Mouse (Mus musculus): ENCODE data around the gene Gm20431. TPM values are rescaled to one million over a fixed set of nuclear protein-coding genes. Genes with fewer than 3 reads are reported as not detected.
A peak's percentile ranks its signal among the peaks of the same experiment; 100 is the strongest.

Gm20431 gene
- polyA plus RNA-seq, 1 experiment from 2014 or later, result 11.5 TPM

DNA sequence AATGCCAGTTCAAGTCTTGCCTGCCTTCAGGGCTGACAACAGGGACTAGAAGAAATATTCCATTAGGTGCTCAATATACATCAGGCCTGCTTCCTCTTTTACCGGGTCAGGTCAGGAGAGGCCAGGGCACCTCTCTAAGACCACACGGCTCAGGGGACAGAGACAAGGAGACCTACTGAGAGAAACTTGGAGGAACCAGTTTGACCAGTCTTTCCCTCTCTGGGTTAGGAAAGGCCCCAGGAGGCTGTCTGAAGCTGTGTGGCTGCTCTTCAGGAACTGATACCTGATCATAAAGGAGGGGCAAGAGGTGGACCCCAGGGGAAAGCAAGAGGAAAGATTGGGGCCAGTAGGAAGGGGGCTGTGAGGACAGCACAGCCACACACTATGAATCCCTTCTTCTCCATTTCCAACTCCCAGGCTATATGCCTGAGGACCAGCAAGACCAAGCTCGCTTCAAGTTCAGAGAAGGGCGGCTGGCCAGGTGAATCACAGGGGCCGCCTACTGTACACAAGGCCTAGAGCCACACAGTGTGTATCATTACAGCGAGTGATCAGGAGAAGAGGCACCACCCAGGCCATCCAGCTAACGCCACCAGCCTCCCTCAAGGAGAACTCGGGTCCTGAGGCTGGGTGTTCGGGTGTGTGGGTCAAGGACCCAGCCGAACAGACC is 2.0 kb downstream of the Gm20431 start:
- H3K9me3 ChIP-seq (ENCODE audit: control insufficient read depth, low read length), result no peaks in the 10 kb centered on the region
- ATAC-seq (ENCODE audit: low FRiP score, low TSS enrichment) (no peak), DNase-seq (no peak)
- peaks cover 4% of the 10 kb centered on the region; the same call in 1 of the 2 replicates for H3K27me3 ChIP-seq (ENCODE audit: control insufficient read depth, insufficient read depth, low read length)
- H3K4me2 ChIP-seq (ENCODE audit: low read length), result peak overlapping the region; percentile 94
- peak overlapping the region; percentile 82; the same call in 1 of the 2 replicates for H3K9ac ChIP-seq (replicated peaks; ENCODE audit: low read length)
- H3K27ac ChIP-seq (replicated peaks; ENCODE audit: low read depth, low read length), result no peak overlapping the region
- peaks cover 4% of the 10 kb centered on the region; the same call in 1 of the 2 replicates for H3K36me3 ChIP-seq (ENCODE audit: control insufficient read depth, insufficient read depth, low read length)
- 85% methylated on average over 10 of the region's 10 CpGs for whole genome bisulfite sequencing
- no peak overlapping the region for H3K4me3 ChIP-seq (replicated peaks; ENCODE audit: low read depth, low read length)
- peaks cover 15% of the 10 kb centered on the region for H3K4me1 ChIP-seq (ENCODE audit: control insufficient read depth, insufficient read depth, low read length)

DNA sequence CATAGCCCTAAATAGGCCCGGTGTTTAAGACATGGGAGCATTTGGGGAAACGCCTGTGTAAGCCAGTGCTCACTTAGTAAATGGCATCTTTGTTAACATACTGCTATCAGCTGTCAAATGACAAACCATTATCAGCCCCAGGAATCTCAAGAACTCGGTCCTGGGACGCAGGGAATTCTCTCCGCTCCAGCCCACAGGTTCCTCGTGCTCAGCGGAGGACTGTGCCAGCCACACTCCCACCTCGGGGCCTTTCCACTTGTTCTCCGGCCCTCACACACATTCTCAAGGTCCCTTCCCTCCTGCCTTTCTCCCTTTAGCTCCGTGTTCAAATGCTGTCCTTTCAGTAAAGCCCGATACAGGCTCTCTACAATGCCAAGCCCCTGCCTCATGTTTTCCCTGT is 2.6 kb downstream of the Gm20431 start:
- DNase-seq (no peak), ATAC-seq (ENCODE audit: low FRiP score, low TSS enrichment) (no peak)
- H3K9ac ChIP-seq (replicated peaks; ENCODE audit: low read length), result no peak overlapping the region
- H3K4me1 ChIP-seq (ENCODE audit: control insufficient read depth, insufficient read depth, low read length), result peaks cover 15% of the 10 kb centered on the region
- H3K36me3 ChIP-seq (ENCODE audit: control insufficient read depth, insufficient read depth, low read length), result peaks cover 10% of the 10 kb centered on the region
- 88% methylated on average over 11 of the region's 11 CpGs for WGBS
- H3K4me3 ChIP-seq (replicated peaks; ENCODE audit: low read depth, low read length), result no peak overlapping the region
- H3K27ac ChIP-seq (replicated peaks; ENCODE audit: low read depth, low read length), result no peak overlapping the region
- no peaks in the 10 kb centered on the region for H3K9me3 ChIP-seq (ENCODE audit: control insufficient read depth, low read length)
- H3K4me2 ChIP-seq (ENCODE audit: low read length), result no peak overlapping the region
- H3K27me3 ChIP-seq (ENCODE audit: control insufficient read depth, insufficient read depth, low read length), result peaks cover 4% of the 10 kb centered on the region; the same call in 1 of the 2 replicates

DNA sequence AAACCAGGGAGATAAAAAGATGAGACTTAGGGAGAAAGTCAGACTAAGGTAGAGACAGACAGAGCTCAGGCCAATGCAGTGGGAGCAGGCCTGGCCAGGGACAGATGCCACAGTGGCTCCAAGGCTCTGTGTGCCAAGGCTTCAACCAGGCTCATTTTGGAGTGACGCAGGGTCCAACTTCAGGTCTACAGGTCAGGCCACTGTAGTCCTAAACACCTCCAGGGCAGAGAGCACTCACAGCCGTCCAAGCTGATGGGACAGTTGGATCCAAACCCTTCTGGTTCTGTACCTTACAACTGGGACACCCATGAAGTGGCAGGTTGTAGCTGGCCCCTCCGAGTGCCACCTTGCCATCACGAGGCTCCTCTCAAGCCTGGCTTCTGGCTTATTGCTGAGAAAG is 3.3 kb downstream of the Gm20431 start:
- no peak overlapping the region for H3K27ac ChIP-seq (replicated peaks; ENCODE audit: low read depth, low read length)
- WGBS, result 94% methylated on average over 4 of the region's 4 CpGs
- no peak for DNase-seq
- H3K36me3 ChIP-seq (ENCODE audit: control insufficient read depth, insufficient read depth, low read length), result peaks cover 17% of the 10 kb centered on the region
- ATAC-seq (ENCODE audit: low FRiP score, low TSS enrichment), result no peak
- H3K27me3 ChIP-seq (ENCODE audit: control insufficient read depth, insufficient read depth, low read length), result peaks cover 4% of the 10 kb centered on the region; the same call in 1 of the 2 replicates
- H3K9ac ChIP-seq (replicated peaks; ENCODE audit: low read length), result no peak overlapping the region
- H3K4me3 ChIP-seq (replicated peaks; ENCODE audit: low read depth, low read length), result no peak overlapping the region
- H3K4me1 ChIP-seq (ENCODE audit: control insufficient read depth, insufficient read depth, low read length), result peaks cover 15% of the 10 kb centered on the region
- H3K9me3 ChIP-seq (ENCODE audit: control insufficient read depth, low read length), result no peaks in the 10 kb centered on the region
- no peak overlapping the region for H3K4me2 ChIP-seq (ENCODE audit: low read length)

DNA sequence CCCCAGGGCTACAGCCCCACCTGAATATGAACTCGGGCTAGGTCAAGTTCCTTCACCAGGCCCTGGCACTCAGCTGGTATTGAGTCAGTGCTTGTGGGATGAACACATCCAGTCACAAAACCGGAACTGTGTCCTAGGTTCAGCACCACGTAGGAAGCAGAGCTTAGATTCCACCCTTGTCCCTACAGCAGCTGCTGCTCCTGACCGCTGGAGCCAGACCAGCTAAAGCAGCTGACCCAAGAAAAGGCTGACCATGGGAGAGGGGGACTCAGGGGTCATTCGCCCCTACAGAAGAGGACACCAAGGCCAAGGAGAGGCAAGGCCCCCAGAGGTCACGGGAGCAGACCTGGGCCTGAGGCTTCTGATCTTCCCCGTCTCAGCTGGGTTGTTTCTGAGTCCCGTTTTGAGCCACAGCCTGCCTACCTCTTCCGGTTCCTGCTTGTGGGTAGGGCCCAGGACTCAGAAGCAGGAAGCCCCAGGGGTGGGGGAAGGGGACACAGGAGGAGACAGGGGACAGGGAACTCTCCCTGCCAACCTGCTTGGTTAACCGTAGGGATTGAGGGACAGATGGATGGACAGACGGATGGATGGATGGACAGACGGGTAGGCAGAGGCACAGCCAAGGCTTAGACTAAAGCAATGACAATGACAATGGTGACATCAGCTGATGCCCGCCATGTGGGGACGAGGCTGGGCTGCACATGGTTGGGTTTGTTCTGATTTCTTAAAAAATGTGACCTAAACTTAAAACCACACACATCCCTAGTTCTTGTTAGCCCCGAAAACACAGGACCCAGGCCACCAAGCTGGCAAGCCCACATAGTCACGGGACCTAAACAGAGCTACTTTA is 4.4 kb downstream of the Gm20431 start:
- Histone ChIP-seq H3K27ac (replicated peaks; ENCODE audit: low read depth, low read length) (no peak overlapping the region), H3K9me3 (ENCODE audit: control insufficient read depth, low read length) (no peaks in the 10 kb centered on the region), H3K4me3 (replicated peaks; ENCODE audit: low read depth, low read length) (no peak overlapping the region), H3K9ac (replicated peaks; ENCODE audit: low read length) (no peak overlapping the region; the same call in 1 of the 2 replicates), H3K36me3 (ENCODE audit: control insufficient read depth, insufficient read depth, low read length) (peaks cover 19% of the 10 kb centered on the region), H3K4me2 (ENCODE audit: low read length) (no peak overlapping the region), H3K27me3 (ENCODE audit: control insufficient read depth, insufficient read depth, low read length) (no peaks in the 10 kb centered on the region), H3K4me1 (ENCODE audit: control insufficient read depth, insufficient read depth, low read length) (peaks cover 15% of the 10 kb centered on the region)
- 86% methylated on average over 16 of the region's 16 CpGs for WGBS
- DNase-seq (no peak), ATAC-seq (ENCODE audit: low FRiP score, low TSS enrichment) (no peak)

- Histone ChIP-seq H3K9me3 (ENCODE audit: control insufficient read depth, low read length) (no peaks in the 10 kb centered on the region), H3K4me3 (replicated peaks; ENCODE audit: low read depth, low read length) (no peak overlapping the region), H3K4me2 (ENCODE audit: low read length) (no peak overlapping the region), H3K9ac (replicated peaks; ENCODE audit: low read length) (no peak overlapping the region), H3K27me3 (ENCODE audit: control insufficient read depth, insufficient read depth, low read length) (no peaks in the 10 kb centered on the region), H3K27ac (replicated peaks; ENCODE audit: low read depth, low read length) (no peak overlapping the region), H3K4me1 (ENCODE audit: control insufficient read depth, insufficient read depth, low read length) (peaks cover 9% of the 10 kb centered on the region), H3K36me3 (ENCODE audit: control insufficient read depth, insufficient read depth, low read length) (peaks cover 30% of the 10 kb centered on the region)
- WGBS, result 92% methylated on average over 10 of the region's 10 CpGs
- no peak for ATAC-seq (ENCODE audit: low FRiP score, low TSS enrichment)
- no peak for DNase-seq
These were observed 6.2 kb downstream of the Gm20431 start for GRCm38 (mm10) chr2:167654911-167655600.

- H3K4me3 ChIP-seq (replicated peaks; ENCODE audit: low read depth, low read length), result no peak overlapping the region
- no peaks in the 10 kb centered on the region for H3K27me3 ChIP-seq (ENCODE audit: control insufficient read depth, insufficient read depth, low read length)
- H3K4me2 ChIP-seq (ENCODE audit: low read length), result no peak overlapping the region
- no peak overlapping the region for H3K9ac ChIP-seq (replicated peaks; ENCODE audit: low read length)
- H3K4me1 ChIP-seq (ENCODE audit: control insufficient read depth, insufficient read depth, low read length), result no peaks in the 10 kb centered on the region
- no peak for DNase-seq
- 85% methylated on average over 7 of the region's 7 CpGs for WGBS
- peaks cover 34% of the 10 kb centered on the region for H3K36me3 ChIP-seq (ENCODE audit: control insufficient read depth, insufficient read depth, low read length)
- H3K9me3 ChIP-seq (ENCODE audit: control insufficient read depth, low read length), result no peaks in the 10 kb centered on the region
- no peak for ATAC-seq (ENCODE audit: low FRiP score, low TSS enrichment)
- H3K27ac ChIP-seq (replicated peaks; ENCODE audit: low read depth, low read length), result no peak overlapping the region
These were observed 8.6 kb downstream of the Gm20431 start for GRCm38 (mm10) chr2:167652694-167653093.

DNA sequence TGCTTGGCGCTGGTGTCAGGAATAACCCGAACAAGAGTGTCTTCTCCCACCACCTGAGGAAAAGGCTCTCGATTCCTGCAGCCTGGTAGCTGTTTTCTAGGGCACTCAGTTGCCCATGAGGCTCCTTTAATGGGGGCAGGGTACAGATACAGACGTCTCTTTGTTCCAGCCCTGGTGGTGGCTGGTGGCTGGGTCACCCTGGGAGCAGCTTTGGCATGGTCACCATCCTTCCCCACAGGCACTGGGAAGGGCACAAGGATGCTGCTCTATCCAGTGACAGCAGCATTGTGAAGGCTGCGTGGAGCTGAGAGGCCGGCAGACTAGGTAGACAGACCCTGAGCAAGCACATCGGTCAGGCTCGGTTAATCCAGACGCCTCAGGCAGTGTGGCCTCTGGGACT is 9.7 kb downstream of the Gm20431 start:
- ATAC-seq (ENCODE audit: low FRiP score, low TSS enrichment) (no peak), DNase-seq (no peak)
- Histone ChIP-seq H3K4me3 (replicated peaks; ENCODE audit: low read depth, low read length) (no peak overlapping the region), H3K27ac (replicated peaks; ENCODE audit: low read depth, low read length) (no peak overlapping the region), H3K36me3 (ENCODE audit: control insufficient read depth, insufficient read depth, low read length) (peaks cover 34% of the 10 kb centered on the region), H3K4me1 (ENCODE audit: control insufficient read depth, insufficient read depth, low read length) (no peaks in the 10 kb centered on the region), H3K4me2 (ENCODE audit: low read length) (no peak overlapping the region), H3K9ac (replicated peaks; ENCODE audit: low read length) (no peak overlapping the region), H3K9me3 (ENCODE audit: control insufficient read depth, low read length) (no peaks in the 10 kb centered on the region), H3K27me3 (ENCODE audit: control insufficient read depth, insufficient read depth, low read length) (no peaks in the 10 kb centered on the region)
- 88% methylated on average over 9 of the region's 9 CpGs for WGBS

- Histone ChIP-seq H3K27me3 (ENCODE audit: control insufficient read depth, insufficient read depth, low read length) (no peaks in the 10 kb centered on the region), H3K27ac (replicated peaks; ENCODE audit: low read depth, low read length) (no peak overlapping the region), H3K4me1 (ENCODE audit: control insufficient read depth, insufficient read depth, low read length) (no peaks in the 10 kb centered on the region), H3K36me3 (ENCODE audit: control insufficient read depth, insufficient read depth, low read length) (peaks cover 41% of the 10 kb centered on the region), H3K9ac (replicated peaks; ENCODE audit: low read length) (no peak overlapping the region), H3K4me2 (ENCODE audit: low read length) (no peak overlapping the region), H3K4me3 (replicated peaks; ENCODE audit: low read depth, low read length) (no peak overlapping the region), H3K9me3 (ENCODE audit: control insufficient read depth, low read length) (no peaks in the 10 kb centered on the region)
- no peak for ATAC-seq (ENCODE audit: low FRiP score, low TSS enrichment)
- 91% methylated on average over 12 of the region's 12 CpGs for WGBS
- no peak for DNase-seq
These were observed 11.8 kb downstream of the Gm20431 start for GRCm38 (mm10) chr2:167649290-167650032.
